Mouse (Mus musculus): ENCODE results near the gene Ccnyl1.

DNA sequence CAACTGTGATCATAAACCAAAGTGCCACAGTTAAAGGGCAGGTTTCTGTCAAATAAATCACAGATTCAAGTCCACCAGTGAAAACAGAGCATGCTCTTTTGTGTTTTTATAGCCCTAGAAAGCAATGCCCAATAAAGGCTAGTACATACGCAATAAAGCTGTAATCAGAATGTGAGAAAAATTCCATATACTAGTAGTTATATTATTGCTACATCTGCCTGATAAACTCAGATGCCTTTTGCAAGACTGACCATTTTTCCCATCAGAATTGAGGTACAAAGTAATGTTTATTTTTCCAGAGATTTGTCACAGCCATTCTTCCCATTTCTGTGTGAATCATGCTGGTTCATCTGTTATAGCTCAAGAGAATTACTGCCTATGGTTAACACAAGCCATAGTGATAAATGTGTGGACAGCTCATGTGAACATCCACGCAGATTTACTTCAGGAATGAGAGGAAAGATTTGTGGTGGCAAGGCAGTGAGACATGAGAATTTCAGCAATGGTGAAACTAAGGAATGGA is 23.1 kb upstream of the Ccnyl1 start:
- TF ChIP-seq CTCF (IDR thresholded peaks at IDR 0.05; ENCODE audit: low read depth, low read length) (no peak), EP300 (IDR thresholded peaks at IDR 0.05; ENCODE audit: insufficient read depth, low read depth, low read length) (no peak), POLR2A (IDR thresholded peaks at IDR 0.05; ENCODE audit: insufficient read depth, low read length) (no peak)

Measured in ES-Bruce4 (cell line).